Mouse (Mus musculus): Measurements from ENCODE around the gene Aldh6a1. TPM values are rescaled to one million over a fixed set of nuclear protein-coding genes. Genes with fewer than 3 reads are reported as not detected.

Gene Aldh6a1
- total RNA-seq, 2 experiments from 2014 or later, result 209 to 223 TPM

- no peak for DNase-seq (ENCODE audit: low spot score in 2 of 2)
These were observed 68.4 kb downstream of the Aldh6a1 start for GRCm38 (mm10) chr12:84382369-84382768.

Other genes with a start within 250 kb of the Aldh6a1 start
- gene Elmsan1, start 232.1 kb downstream of the Aldh6a1 start, total RNA-seq (2021), result 10 to 100 TPM; 17.5 to 20.6 TPM
- 100 to 1,000 TPM in 1 of 2 experiments, 10 to 100 TPM in 1; 82.5 to 110 TPM for gene Ptgr2, start 165.8 kb downstream of the Aldh6a1 start, total RNA-seq (2021)
- 10 to 100 TPM; 31.9 to 40.8 TPM for gene Zfp410, start 134.2 kb downstream of the Aldh6a1 start, total RNA-seq (2021)
- gene Coq6, start 89.3 kb downstream of the Aldh6a1 start, total RNA-seq (2021), result 10 to 100 TPM; 67.4 to 80.8 TPM
- gene Fam161b, start 89.2 kb downstream of the Aldh6a1 start, total RNA-seq (2021), result 1 to 10 TPM; 3.2 to 4.5 TPM
- 100 to 1,000 TPM in 1 of 2 experiments, 10 to 100 TPM in 1; 77.4 to 111 TPM for gene Entpd5, start 42.0 kb downstream of the Aldh6a1 start, total RNA-seq (2021)
- 1 to 10 TPM; 1.4 to 1.5 TPM for gene Bbof1, start 41.9 kb downstream of the Aldh6a1 start, total RNA-seq (2021)
- 10 to 100 TPM; 14.3 to 20.2 TPM for gene Rnf113a2, start 33.8 kb downstream of the Aldh6a1 start, total RNA-seq (2021)
- 10 to 100 TPM; 15.6 to 15.9 TPM for gene Lin52, start 418 bp upstream of the Aldh6a1 start, total RNA-seq (2021)
- gene Vsx2, start 118.8 kb upstream of the Aldh6a1 start, total RNA-seq (2021), result not detected
- gene Abcd4, start 166.4 kb upstream of the Aldh6a1 start, total RNA-seq (2021), result 10 to 100 TPM; 11.8 to 12.1 TPM
- not detected for gene Vrtn, start 190.0 kb upstream of the Aldh6a1 start, total RNA-seq (2021)
- gene Syndig1l, start 247.8 kb upstream of the Aldh6a1 start, total RNA-seq (2021), result not detected